Mouse (Mus musculus): ENCODE measurements around the gene Plppr1.

- TF ChIP-seq CTCF (conservative IDR thresholded peaks at IDR 0.05; ENCODE audit: low read length), result no peak
- no peak for TF ChIP-seq POU5F1 (IDR thresholded peaks at IDR 0.05; ENCODE audit: borderline replicate concordance, low read length)
These were observed 49.3 kb downstream of the Plppr1 start for GRCm38 (mm10) chr4:49108371-49108770.
